Mouse (Mus musculus) G1E (cell line): ENCODE measurements around the gene Atp6v1e1.

Source experiments
- CTCF ChIP-seq: IDR thresholded peaks from 2 replicates; pipeline ENCODE4 v1.5.1; 2012; ENCODE audit warnings: low read depth, low read length, inconsistent platforms, mixed read lengths
- GATA1 ChIP-seq: IDR thresholded peaks from 2 replicates; pipeline ENCODE4 v1.6.1; 2012; ENCODE audit warnings: borderline replicate concordance, low read length, inconsistent platforms, mixed read lengths
- POLR2AphosphoS5 ChIP-seq: IDR thresholded peaks from 2 replicates; pipeline ENCODE4 v1.6.1; 2012; ENCODE audit warnings: low read depth, low read length, inconsistent platforms; ENCODE audit not compliant: insufficient replicate concordance

- TF ChIP-seq POLR2AphosphoS5 (no peak), GATA1 (no peak), CTCF (no peak)
These were observed 31.8 kb upstream of the Atp6v1e1 start for GRCm38 (mm10) chr6:120854413-120854812.
